In the genomic region with DNA sequence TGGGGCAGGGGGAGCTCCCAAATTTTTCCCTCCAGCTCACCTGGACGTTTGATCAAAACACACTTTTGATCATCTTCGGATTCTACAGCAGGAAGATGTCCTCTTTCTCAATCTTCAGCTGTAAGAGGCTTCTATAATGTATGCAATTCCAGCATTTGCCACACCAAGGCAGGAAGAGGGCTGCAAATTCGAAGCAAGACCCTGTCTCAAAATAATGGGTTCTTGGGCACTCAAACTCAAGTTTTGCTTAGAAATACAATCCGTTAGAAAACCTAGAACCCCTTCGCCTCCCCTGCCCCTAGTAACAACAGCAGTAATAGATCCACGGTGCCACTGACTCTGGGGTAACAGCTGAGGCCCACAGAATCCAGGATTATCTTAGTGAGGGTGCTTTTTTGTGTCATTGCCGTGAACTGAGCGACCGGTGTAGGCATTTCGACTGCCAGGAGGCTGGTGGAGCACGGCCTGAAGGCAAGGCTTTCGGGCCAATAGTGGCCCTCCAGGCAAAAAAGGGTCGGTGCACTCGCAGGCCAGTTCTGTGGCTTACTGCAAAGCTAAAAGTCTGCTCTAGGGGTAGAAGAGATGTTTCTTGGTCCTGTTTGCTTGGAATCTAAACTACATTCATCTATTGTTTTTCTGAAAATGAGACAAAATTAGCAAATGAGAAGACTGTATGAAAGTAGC, we compare ENCODE assay signal across 7 mouse cellular contexts. TPM values are rescaled to one million over a fixed set of nuclear protein-coding genes. Genes with fewer than 3 reads are reported as not detected.
A peak's percentile ranks its signal among the peaks of the same experiment; 100 is the strongest.
DNase-seq lines count a peak whose midpoint lies in the region; ATAC-seq and TF ChIP-seq lines count a peak whose summit lies in the region.

No protein-coding gene starts in this region.

- DNase-seq in thymus, postnatal 4 days = peak; percentile 43
- no peak for DNase-seq in thymus, postnatal 10 days (ENCODE audit: low spot score in 2 of 2)
- DNase-seq in liver, embryonic 14.5 days (ENCODE audit: low read depth in 3 of 3, low spot score in 3 of 3) = no peak
- no peak for DNase-seq in ovary, adult 18-20 months (ENCODE audit: low spot score)
- no peak for DNase-seq in spleen, postnatal 36 days (ENCODE audit: low spot score in 2 of 2)
- no peak for DNase-seq in B cell, adult 2 months

- H3K4me3 ChIP-seq in forebrain, embryonic 13.5 days = peak overlapping the region; percentile 23
- peak overlapping the region; percentile 53 to 54 for H3K4me3 ChIP-seq in liver, embryonic 14.5 days (ENCODE audit: insufficient read depth in 1 of 2, low read depth in 2 of 2, low read length in 2 of 2)

- no peaks in the 10 kb centered on the region for H3K36me3 ChIP-seq in forebrain, embryonic 13.5 days (ENCODE audit: poor library complexity, severe bottlenecking)
- H3K36me3 ChIP-seq in liver, embryonic 14.5 days (replicated peaks; ENCODE audit: control insufficient read depth, insufficient read depth, low read depth) = no peaks in the 10 kb centered on the region

- no peak overlapping the region for H3K27ac ChIP-seq in forebrain, embryonic 13.5 days
- H3K27ac ChIP-seq in liver, embryonic 14.5 days = peak overlapping the region; percentile 35

- H3K4me1 ChIP-seq in forebrain, embryonic 13.5 days = peaks cover 10% of the 10 kb centered on the region; the same call in 1 of the 2 replicates
- peaks cover 28 to 37% of the 10 kb centered on the region in 2 experiments for H3K4me1 ChIP-seq in liver, embryonic 14.5 days (replicated peaks; ENCODE audit: control insufficient read depth in 2 of 2, insufficient read depth in 2 of 2, low read length in 1 of 2)

- no peak for TF ChIP-seq CTCF in liver, embryonic 14.5 days (IDR thresholded peaks at IDR 0.05; ENCODE audit: low read depth)

- no peak for TF ChIP-seq EP300 in liver, embryonic 14.5 days (IDR thresholded peaks at IDR 0.05; ENCODE audit: low read depth)

- 3% methylated on average over 14 of the region's 14 CpGs for WGBS in forebrain, embryonic 13.5 days
- 3% methylated on average over 14 of the region's 14 CpGs for WGBS in liver, embryonic 14.5 days (ENCODE audit: insufficient replicate concordance)

- no peak for ATAC-seq in forebrain, embryonic 13.5 days
- peak; percentile 48 for ATAC-seq in liver, embryonic 14.5 days (ENCODE audit: insufficient read depth)

- H3K9me3 ChIP-seq in forebrain, embryonic 13.5 days (replicated peaks) = no peaks in the 10 kb centered on the region
- H3K9me3 ChIP-seq in liver, embryonic 14.5 days (ENCODE audit: control insufficient read depth, low read length) = no peaks in the 10 kb centered on the region

- no peaks in the 10 kb centered on the region for H3K27me3 ChIP-seq in forebrain, embryonic 13.5 days
- no peaks in the 10 kb centered on the region for H3K27me3 ChIP-seq in liver, embryonic 14.5 days (ENCODE audit: control insufficient read depth, insufficient read depth, low read length)

- peak overlapping the region; percentile 51 for H3K4me2 ChIP-seq in forebrain, embryonic 13.5 days
- H3K4me2 ChIP-seq in liver, embryonic 14.5 days (ENCODE audit: low read depth) = peak overlapping the region; percentile 75

- no peak overlapping the region for H3K9ac ChIP-seq in forebrain, embryonic 13.5 days
- H3K9ac ChIP-seq in liver, embryonic 14.5 days (replicated peaks) = peak overlapping the region; percentile 74

RNA-seq across cellular contexts. Expression of a gene that starts 17.1 kb away (rescaled TPM):
- polyA plus RNA-seq in forebrain, embryonic 13.5 days (2015; fragmentation: Nextera tagmentation; extraction: Ambion mirVana) = 0.08 and 0.21 TPM in 2 replicates
- 0.01 TPM in 1 of 2 replicates, not detected in the other for polyA plus RNA-seq in liver, embryonic 14.5 days (2012; rRNA removed)
- not detected in 2 replicates for polyA plus RNA-seq in liver, embryonic 14.5 days (2014; fragmentation: Nextera tagmentation; extraction: Ambion mirVana)

RNA-seq across cellular contexts. Expression of a gene that starts 25.0 kb away (rescaled TPM):
- 5.2 and 6.4 TPM in 2 replicates for polyA plus RNA-seq in forebrain, embryonic 13.5 days (2015; fragmentation: Nextera tagmentation; extraction: Ambion mirVana)
- 8.6 and 24.1 TPM in 2 replicates for polyA plus RNA-seq in liver, embryonic 14.5 days (2012; rRNA removed)
- polyA plus RNA-seq in liver, embryonic 14.5 days (2014; fragmentation: Nextera tagmentation; extraction: Ambion mirVana) = 5.3 and 6.1 TPM in 2 replicates

RNA-seq across cellular contexts. Expression of a gene that starts 27.9 kb away (rescaled TPM):
- 9.5 and 10.0 TPM in 2 replicates for polyA plus RNA-seq in forebrain, embryonic 13.5 days (2015; fragmentation: Nextera tagmentation; extraction: Ambion mirVana)
- 375 and 609 TPM in 2 replicates for polyA plus RNA-seq in liver, embryonic 14.5 days (2012; rRNA removed)
- polyA plus RNA-seq in liver, embryonic 14.5 days (2014; fragmentation: Nextera tagmentation; extraction: Ambion mirVana) = 14.2 and 17.4 TPM in 2 replicates

RNA-seq across cellular contexts. Expression of a gene that starts 29.4 kb away (rescaled TPM):
- polyA plus RNA-seq in forebrain, embryonic 13.5 days (2015; fragmentation: Nextera tagmentation; extraction: Ambion mirVana) = 10.0 and 11.6 TPM in 2 replicates
- 48.1 and 52.5 TPM in 2 replicates for polyA plus RNA-seq in liver, embryonic 14.5 days (2012; rRNA removed)
- polyA plus RNA-seq in liver, embryonic 14.5 days (2014; fragmentation: Nextera tagmentation; extraction: Ambion mirVana) = 8.6 and 9.6 TPM in 2 replicates

RNA-seq across cellular contexts. Expression of a gene that starts 37.4 kb away (rescaled TPM):
- polyA plus RNA-seq in forebrain, embryonic 13.5 days (2015; fragmentation: Nextera tagmentation; extraction: Ambion mirVana) = 0.76 and 0.97 TPM in 2 replicates
- polyA plus RNA-seq in liver, embryonic 14.5 days (2012; rRNA removed) = 6.7 and 8.7 TPM in 2 replicates
- 1.2 and 1.4 TPM in 2 replicates for polyA plus RNA-seq in liver, embryonic 14.5 days (2014; fragmentation: Nextera tagmentation; extraction: Ambion mirVana)
